Mouse (Mus musculus) liver, adult 2 months (tissue): ENCODE measurements around the gene Foxl1. TPM values are rescaled to one million over a fixed set of nuclear protein-coding genes. Genes with fewer than 3 reads are reported as not detected.

Experiments
- DNase-seq: peaks from one replicate; pipeline ENCODE4 v3.0.0-alpha.2; 2011; ENCODE audit warnings: low read depth, low spot score; ENCODE audit errors: extremely low read depth
- H3K27ac ChIP-seq: fragments of 200-500 bp; replicated peaks from 2 replicates; pipeline ENCODE4 v1.5.1; 2012; ENCODE audit warnings: low read depth, mild to moderate bottlenecking, control low read depth, inconsistent platforms, low read length; ENCODE audit not compliant: insufficient read depth
- H3K27me3 ChIP-seq: fragments of 200-500 bp; 2 replicates; pipeline ENCODE4 v1.6.1; 2012; ENCODE audit warnings: mild to moderate bottlenecking, moderate library complexity, low read length, inconsistent platforms; ENCODE audit not compliant: control insufficient read depth, insufficient read depth
- H3K36me3 ChIP-seq: fragments of 200-500 bp; 2 replicates; pipeline ENCODE4 v1.6.1; 2012; ENCODE audit warnings: low read length, inconsistent platforms; ENCODE audit not compliant: control insufficient read depth, insufficient read depth
- H3K4me1 ChIP-seq: fragments of 200-500 bp; 2 replicates; pipeline ENCODE4 v1.6.1; 2011; ENCODE audit warnings: low read length; ENCODE audit not compliant: control insufficient read depth, insufficient read depth
- H3K4me3 ChIP-seq: fragments of 200-500 bp; 2 replicates; pipeline ENCODE4 v1.5.1; 2011; ENCODE audit warnings: low read depth, mild to moderate bottlenecking, control low read depth, low read length, moderate library complexity; ENCODE audit not compliant: insufficient read depth
- H3K79me2 ChIP-seq: fragments of 200-500 bp; 2 replicates; pipeline ENCODE4 v1.6.1; 2012; ENCODE audit warnings: inconsistent platforms, mild to moderate bottlenecking, low read length, moderate library complexity; ENCODE audit not compliant: control insufficient read depth, insufficient read depth
- H3K9ac ChIP-seq: fragments of 200-500 bp; 2 replicates; pipeline ENCODE4 v1.6.1; 2012; ENCODE audit warnings: low read depth, mild to moderate bottlenecking, control low read depth, inconsistent platforms, low read length
- CTCF ChIP-seq: fragments of 200-500 bp; IDR thresholded peaks from 2 replicates; pipeline ENCODE4 v1.5.1; 2011; ENCODE audit warnings: low read depth, low read length, control low read depth
- POLR2A ChIP-seq: fragments of 200-500 bp; IDR thresholded peaks from 2 replicates; pipeline ENCODE4 v1.6.1; 2011; ENCODE audit warnings: low read length, control low read depth; ENCODE audit not compliant: insufficient read depth; ENCODE audit errors: extremely low read depth
- WGBS: fragments of 180-500 bp; shearing (Covaris S2); methylation state at CpG from one replicate; pipeline ENCODE4 v1.1.7; 2018; 5-methylcytosine and 5-hydroxymethylcytosine counted together
- polyA plus RNA-seq: library from polyadenylated mRNA; depleted of rRNA; stranded (reverse); fragments of >200 nt; gene quantifications from 2 replicates; pipeline ENCODE4 v1.2.3, GENCODE M21; 2012
- total RNA-seq: library from RNA; depleted of rRNA; stranded (reverse); fragments of >200 nt; gene quantifications from 2 replicates; pipeline ENCODE4 v1.2.3, GENCODE M21; 2014

Foxl1 gene
- total and polyA plus RNA-seq, 2 experiments: not detected

DNA sequence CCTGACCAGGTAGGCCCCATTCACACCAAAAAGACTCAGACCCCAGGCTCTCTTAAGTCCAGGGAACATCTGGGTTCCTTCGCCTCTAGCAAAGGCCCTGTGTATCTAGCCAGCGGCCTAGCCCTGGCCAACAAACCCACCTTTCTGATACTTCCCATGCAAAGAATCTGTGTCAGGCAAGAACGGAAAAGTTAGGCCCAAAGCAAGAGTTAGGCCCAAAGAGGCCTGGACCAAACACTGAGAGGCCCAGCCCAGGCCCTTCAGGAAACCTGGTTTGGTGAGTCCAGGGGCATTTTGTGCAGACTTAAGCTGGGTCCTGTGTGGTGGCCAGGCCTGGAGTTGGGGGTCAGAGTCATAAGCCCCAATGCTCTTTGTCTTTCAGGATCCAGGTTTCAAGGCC is 42.2 kb upstream of the Foxl1 start:
- Histone ChIP-seq H3K36me3 (no peaks in the 10 kb centered on the region), H3K4me3 (peak overlapping the region; percentile 61), H3K9ac (peak overlapping the region; percentile 61; the same call in 1 of the 2 replicates), H3K27ac (no peak overlapping the region), H3K79me2 (no peaks in the 10 kb centered on the region), H3K4me1 (no peaks in the 10 kb centered on the region), H3K27me3 (peaks cover 26% of the 10 kb centered on the region)
- no peak for DNase-seq
- no peak for TF ChIP-seq POLR2A
- no peak for TF ChIP-seq CTCF
- WGBS: 90% methylated on average over 3 of the region's 3 CpGs

DNA sequence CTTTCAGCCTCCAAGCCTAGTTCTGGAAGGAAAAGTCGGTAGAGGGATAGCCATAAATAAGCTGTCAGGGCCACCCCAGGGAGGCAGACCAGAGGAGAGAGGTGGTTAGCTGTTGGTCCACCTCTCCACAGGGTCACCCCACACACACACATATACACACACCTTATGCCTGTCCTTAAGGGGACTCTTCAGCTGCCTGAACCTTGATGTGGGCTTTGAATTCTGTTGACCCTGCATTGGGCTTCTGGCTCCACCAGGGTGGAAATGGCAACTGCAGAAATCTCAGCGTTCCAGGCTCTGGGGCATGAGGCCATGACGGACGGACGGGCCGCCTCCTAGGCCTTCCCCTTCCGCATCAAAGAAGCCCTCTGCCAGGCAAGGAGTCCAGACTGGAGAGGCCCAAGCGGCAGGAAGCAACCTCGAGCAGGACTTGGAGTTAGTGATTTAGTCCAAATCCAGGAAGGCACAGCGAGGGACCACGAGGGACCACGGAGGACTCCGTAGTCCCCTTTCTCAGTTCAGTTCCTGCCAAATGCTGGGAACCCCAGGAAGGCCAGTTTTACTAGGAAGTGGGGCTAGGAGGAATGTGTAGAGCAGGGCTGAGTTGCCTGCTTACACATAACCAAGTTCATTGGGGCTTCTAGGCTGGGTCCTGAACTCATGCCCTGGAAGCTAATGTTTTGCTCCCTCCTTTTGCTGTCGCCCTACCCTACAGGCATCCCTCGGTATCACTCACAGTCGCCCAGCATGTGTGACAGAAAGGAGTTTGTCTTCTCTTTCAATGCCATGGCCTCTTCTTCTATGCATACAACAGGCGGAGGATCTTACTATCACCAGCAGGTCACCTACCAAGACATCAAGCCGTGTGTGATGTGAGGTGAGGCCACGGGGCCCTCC is 41.5 kb upstream of the Foxl1 start:
- Histone ChIP-seq H3K27ac (no peak overlapping the region), H3K9ac (peak overlapping the region; percentile 10; the same call in 1 of the 2 replicates), H3K79me2 (no peaks in the 10 kb centered on the region), H3K36me3 (no peaks in the 10 kb centered on the region), H3K27me3 (peaks cover 23% of the 10 kb centered on the region), H3K4me3 (peak overlapping the region; percentile 30), H3K4me1 (no peaks in the 10 kb centered on the region)
- WGBS: 45% methylated on average over 19 of the region's 19 CpGs
- DNase-seq: no peak
- TF ChIP-seq CTCF: no peak
- no peak for TF ChIP-seq POLR2A

GRCm38 (mm10) chr8:121088281-121088680 is 39.5 kb upstream of the Foxl1 start:
- 13% methylated on average over 8 of the region's 8 CpGs for WGBS
- TF ChIP-seq POLR2A (no peak), CTCF (no peak)
- Histone ChIP-seq H3K79me2 (no peaks in the 10 kb centered on the region), H3K36me3 (no peaks in the 10 kb centered on the region), H3K27me3 (peaks cover 23% of the 10 kb centered on the region), H3K27ac (no peak overlapping the region), H3K9ac (no peak overlapping the region), H3K4me1 (peaks cover 2% of the 10 kb centered on the region; the same call in 1 of the 2 replicates), H3K4me3 (no peak overlapping the region)
- no peak for DNase-seq

- H3K27me3 ChIP-seq: peaks cover 19% of the 10 kb centered on the region
- WGBS: 8% methylated on average over 40 of the region's 40 CpGs
Observed at GRCm38 (mm10) chr8:121088871-121089630, 38.7 kb upstream of the Foxl1 start.

DNA sequence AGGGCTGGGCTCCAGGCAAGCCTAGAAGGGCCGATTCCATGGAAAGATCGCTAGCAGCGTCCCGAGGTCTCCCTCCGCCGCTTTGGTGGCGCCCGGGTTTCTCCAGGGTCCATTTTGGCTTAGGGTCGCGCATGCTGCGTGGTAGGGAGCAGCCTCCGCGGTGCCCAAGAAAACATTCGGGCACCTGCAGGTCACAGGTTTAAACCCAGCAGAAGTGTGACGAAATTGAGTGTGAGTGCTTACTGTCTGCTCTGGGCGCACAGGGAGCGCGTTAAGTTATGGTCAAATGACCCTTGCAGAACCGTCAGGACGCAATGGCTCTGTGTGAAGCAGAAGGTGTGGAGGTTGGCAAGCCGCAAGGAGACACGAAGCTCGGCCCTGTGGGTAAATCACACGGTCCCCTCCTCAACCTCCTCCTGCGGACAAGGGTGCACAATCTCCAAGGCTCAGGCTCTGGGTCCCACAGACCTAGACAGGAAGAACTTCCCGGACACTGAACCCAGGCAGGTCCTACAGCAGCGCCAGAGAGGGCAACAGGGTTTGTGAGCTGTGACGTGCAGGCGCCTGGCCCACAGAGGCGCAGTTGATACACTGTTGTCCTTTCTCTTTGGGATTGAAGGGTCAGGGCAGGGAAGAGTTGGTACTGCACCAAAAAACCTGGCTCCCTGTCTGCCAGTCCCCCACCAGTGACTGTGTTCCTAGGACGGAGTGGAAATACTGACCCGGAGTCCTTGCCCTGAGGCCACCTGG is 37.9 kb upstream of the Foxl1 start:
- peak overlapping the region; percentile 19; the same call in 1 of the 2 replicates for H3K27ac ChIP-seq
- 9% methylated on average over 32 of the region's 32 CpGs for WGBS
- H3K36me3 ChIP-seq: no peaks in the 10 kb centered on the region
- TF ChIP-seq CTCF (no peak), POLR2A (no peak)
- H3K9ac ChIP-seq: peak overlapping the region; percentile 3; the same call in 1 of the 2 replicates
- DNase-seq: no peak
- H3K4me3 ChIP-seq: peak overlapping the region; percentile 9; the same call in 1 of the 2 replicates
- peaks cover 12% of the 10 kb centered on the region for H3K27me3 ChIP-seq
- peaks cover 2% of the 10 kb centered on the region; the same call in 1 of the 2 replicates for H3K4me1 ChIP-seq
- no peaks in the 10 kb centered on the region for H3K79me2 ChIP-seq

More at GRCm38 (mm10) chr8:121088871-121089630, 38.7 kb upstream of the Foxl1 start:
- Histone ChIP-seq H3K4me1 (peaks cover 2% of the 10 kb centered on the region; the same call in 1 of the 2 replicates), H3K9ac (peak overlapping the region; percentile 32), H3K27ac (peak overlapping the region; percentile 19; the same call in 1 of the 2 replicates), H3K36me3 (no peaks in the 10 kb centered on the region), H3K79me2 (no peaks in the 10 kb centered on the region), H3K4me3 (peak overlapping the region; percentile 21; the same call in 1 of the 2 replicates)
- TF ChIP-seq POLR2A (no peak), CTCF (no peak)
- DNase-seq: no peak
